Mouse (Mus musculus) ES-E14 (cell line): Measurements from ENCODE around the gene Rhbdf1.

Experiments
- CHD2 ChIP-seq: IDR thresholded peaks from 2 replicates; pipeline ENCODE4 v1.6.1; 2014; ENCODE audit warnings: mild to moderate bottlenecking, low read depth, low read length, inconsistent platforms
- MAFK ChIP-seq: IDR thresholded peaks from 2 replicates; pipeline ENCODE4 v1.6.1; 2014; ENCODE audit warnings: mild to moderate bottlenecking, low read depth, low read length, inconsistent platforms; ENCODE audit not compliant: insufficient read depth
- ZC3H11A ChIP-seq: IDR thresholded peaks from 2 replicates; pipeline ENCODE4 v1.6.1; 2012; ENCODE audit warnings: low read depth, mild to moderate bottlenecking, inconsistent platforms, low read length, borderline replicate concordance
- ZNF384 ChIP-seq: IDR thresholded peaks from 2 replicates; pipeline ENCODE4 v1.6.1; 2012; ENCODE audit warnings: low read depth, low read length, inconsistent platforms

DNA sequence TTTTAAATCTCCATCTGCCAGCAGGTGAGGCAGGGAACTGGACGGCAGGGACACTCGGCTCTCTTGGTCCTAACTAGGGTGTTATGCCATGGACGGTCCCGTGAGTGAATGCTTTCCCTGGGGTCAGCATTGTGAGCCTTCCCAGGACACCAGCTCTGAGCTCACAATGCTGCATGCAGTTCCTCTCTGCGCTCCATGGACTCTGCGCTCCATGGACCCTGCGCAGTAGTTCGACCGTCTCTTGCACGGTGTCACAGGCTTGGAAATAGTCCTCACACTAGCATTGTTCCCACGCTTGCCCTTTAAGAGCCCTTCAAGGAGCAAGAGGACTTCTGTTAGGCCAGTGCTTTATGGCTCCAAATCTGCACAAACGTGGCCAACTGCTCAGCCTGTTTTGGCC is 33.2 kb downstream of the Rhbdf1 start:
- TF ChIP-seq CHD2, result no peak
- no peak for TF ChIP-seq ZC3H11A
- TF ChIP-seq ZNF384, result no peak
- no peak for TF ChIP-seq MAFK
